Mouse (Mus musculus): ENCODE measurements around the gene Sla2. TPM values are rescaled to one million over a fixed set of nuclear protein-coding genes. Genes with fewer than 3 reads are reported as not detected.
"Not testable (repeated sequence)": the region's sequence is repeated elsewhere in the genome, so short reads cannot be mapped to it uniquely, and the experiment has no call there.

Sla2 gene
- 0.67 and 0.85 TPM in 2 replicates for polyA plus RNA-seq (2012; rRNA removed)

GRCm38 (mm10) chr2:156887017-156887416 lies at the start of gene Sla2:
Sla2 (minus strand) TSS chr2:156887192.
- H3K4me3 ChIP-seq (ENCODE audit: insufficient read depth, low read length), result no peak within 1 kb of the TSS
- no peaks in the 10 kb centered on the region for H3K4me1 ChIP-seq (ENCODE audit: control insufficient read depth, insufficient read depth, low read length)
- TF ChIP-seq CTCF (IDR thresholded peaks at IDR 0.05; ENCODE audit: extremely low read depth, insufficient read depth, low read length) (no peak), POLR2A (IDR thresholded peaks at IDR 0.05; ENCODE audit: extremely low read depth, insufficient read depth, low read length) (no peak)
- no peak within 1 kb of the TSS for H3K27ac ChIP-seq (ENCODE audit: insufficient read depth, low read length)

- Histone ChIP-seq H3K4me3 (ENCODE audit: insufficient read depth, low read length) (no peak overlapping the region), H3K4me1 (ENCODE audit: control insufficient read depth, insufficient read depth, low read length) (peaks cover 11% of the 10 kb centered on the region), H3K27ac (ENCODE audit: insufficient read depth, low read length) (no peak overlapping the region)
- TF ChIP-seq POLR2A (IDR thresholded peaks at IDR 0.05; ENCODE audit: extremely low read depth, insufficient read depth, low read length), result no peak
- no peak for TF ChIP-seq CTCF (IDR thresholded peaks at IDR 0.05; ENCODE audit: extremely low read depth, insufficient read depth, low read length)
Observed at GRCm38 (mm10) chr2:156935005-156935404, 48.0 kb upstream of the Sla2 start.

- Histone ChIP-seq H3K4me3 (ENCODE audit: insufficient read depth, low read length) (no peak overlapping the region), H3K27ac (ENCODE audit: insufficient read depth, low read length) (no peak overlapping the region), H3K4me1 (ENCODE audit: control insufficient read depth, insufficient read depth, low read length) (peaks cover 8% of the 10 kb centered on the region)
- TF ChIP-seq POLR2A (IDR thresholded peaks at IDR 0.05; ENCODE audit: extremely low read depth, insufficient read depth, low read length), result no peak
Observed at GRCm38 (mm10) chr2:156933426-156933825, 46.4 kb upstream of the Sla2 start.

- H3K4me1 ChIP-seq (ENCODE audit: control insufficient read depth, insufficient read depth, low read length), result peaks cover 9% of the 10 kb centered on the region
- TF ChIP-seq CTCF (IDR thresholded peaks at IDR 0.05; ENCODE audit: extremely low read depth, insufficient read depth, low read length), result no peak
- no peak for TF ChIP-seq POLR2A (IDR thresholded peaks at IDR 0.05; ENCODE audit: extremely low read depth, insufficient read depth, low read length)
- no peak overlapping the region for H3K4me3 ChIP-seq (ENCODE audit: insufficient read depth, low read length)
- no peak overlapping the region for H3K27ac ChIP-seq (ENCODE audit: insufficient read depth, low read length)
Observed at GRCm38 (mm10) chr2:156931421-156931820, 44.4 kb upstream of the Sla2 start.

GRCm38 (mm10) chr2:156930549-156930948 lies 43.6 kb upstream of the Sla2 start:
- no peak overlapping the region for H3K4me3 ChIP-seq (ENCODE audit: insufficient read depth, low read length)
- no peak for TF ChIP-seq CTCF (IDR thresholded peaks at IDR 0.05; ENCODE audit: extremely low read depth, insufficient read depth, low read length)
- TF ChIP-seq POLR2A (IDR thresholded peaks at IDR 0.05; ENCODE audit: extremely low read depth, insufficient read depth, low read length), result no peak
- H3K4me1 ChIP-seq (ENCODE audit: control insufficient read depth, insufficient read depth, low read length), result peaks cover 7% of the 10 kb centered on the region
- no peak overlapping the region for H3K27ac ChIP-seq (ENCODE audit: insufficient read depth, low read length)

GRCm38 (mm10) chr2:156929519-156930120 lies 42.6 kb upstream of the Sla2 start:
- Histone ChIP-seq H3K4me1 (ENCODE audit: control insufficient read depth, insufficient read depth, low read length) (peaks cover 7% of the 10 kb centered on the region), H3K27ac (ENCODE audit: insufficient read depth, low read length) (peak overlapping the region; percentile 24; the same call in 1 of the 2 replicates), H3K4me3 (ENCODE audit: insufficient read depth, low read length) (no peak overlapping the region)
- TF ChIP-seq CTCF (IDR thresholded peaks at IDR 0.05; ENCODE audit: extremely low read depth, insufficient read depth, low read length) (no peak), POLR2A (IDR thresholded peaks at IDR 0.05; ENCODE audit: extremely low read depth, insufficient read depth, low read length) (no peak)

- peaks cover 7% of the 10 kb centered on the region for H3K4me1 ChIP-seq (ENCODE audit: control insufficient read depth, insufficient read depth, low read length)
- no peak for TF ChIP-seq POLR2A (IDR thresholded peaks at IDR 0.05; ENCODE audit: extremely low read depth, insufficient read depth, low read length)
- TF ChIP-seq CTCF (IDR thresholded peaks at IDR 0.05; ENCODE audit: extremely low read depth, insufficient read depth, low read length), result no peak
- no peak overlapping the region for H3K4me3 ChIP-seq (ENCODE audit: insufficient read depth, low read length)
- peak overlapping the region; percentile 30; the same call in 1 of the 2 replicates for H3K27ac ChIP-seq (ENCODE audit: insufficient read depth, low read length)
Observed at GRCm38 (mm10) chr2:156928606-156929005, 41.6 kb upstream of the Sla2 start.

GRCm38 (mm10) chr2:156927663-156928062 lies 40.7 kb upstream of the Sla2 start:
- Histone ChIP-seq H3K27ac (ENCODE audit: insufficient read depth, low read length) (peak overlapping the region; percentile 67), H3K4me1 (ENCODE audit: control insufficient read depth, insufficient read depth, low read length) (peaks cover 7% of the 10 kb centered on the region), H3K4me3 (ENCODE audit: insufficient read depth, low read length) (no peak overlapping the region)
- no peak for TF ChIP-seq POLR2A (IDR thresholded peaks at IDR 0.05; ENCODE audit: extremely low read depth, insufficient read depth, low read length)
- TF ChIP-seq CTCF (IDR thresholded peaks at IDR 0.05; ENCODE audit: extremely low read depth, insufficient read depth, low read length), result no peak

GRCm38 (mm10) chr2:156925611-156926010 lies 38.6 kb upstream of the Sla2 start:
- not testable (repeated sequence) for H3K27ac ChIP-seq (ENCODE audit: insufficient read depth, low read length); H3K4me3 ChIP-seq (ENCODE audit: insufficient read depth, low read length); H3K4me1 ChIP-seq (ENCODE audit: control insufficient read depth, insufficient read depth, low read length)

- H3K27ac ChIP-seq (ENCODE audit: insufficient read depth, low read length); H3K4me3 ChIP-seq (ENCODE audit: insufficient read depth, low read length); H3K4me1 ChIP-seq (ENCODE audit: control insufficient read depth, insufficient read depth, low read length): not testable (repeated sequence)
Observed at GRCm38 (mm10) chr2:156925075-156925474, 38.1 kb upstream of the Sla2 start.

Measured in cortical plate, adult 2 months (tissue).